Mouse (Mus musculus) MEL (cell line): Measurements from ENCODE around the gene Myd88.

Source experiments
- CTCF ChIP-seq, 3 experiments: IDR thresholded peaks in 2 of 3; conservative IDR thresholded peaks in 1 of 3; 2 replicates each; pipeline ENCODE4 v1.5.1; 2011 to 2012; ENCODE audit warnings: low read length in 3 of 3, low read depth in 2 of 3, mild to moderate bottlenecking in 2 of 3, improper control_type of control experiment in 1 of 3, inconsistent platforms in 1 of 3, mixed read lengths in 1 of 3, moderate library complexity in 1 of 3; ENCODE audit not compliant: control insufficient read depth in 1 of 3, insufficient read depth in 1 of 3, poor library complexity in 1 of 3, severe bottlenecking in 1 of 3
- RAD21 ChIP-seq: IDR thresholded peaks from 2 replicates; pipeline ENCODE4 v1.6.1; 2011; ENCODE audit warnings: mild to moderate bottlenecking, low read depth, low read length, improper control_type of control experiment
- SMC3 ChIP-seq: IDR thresholded peaks from 2 replicates; pipeline ENCODE4 v1.6.1; 2011; ENCODE audit warnings: low read depth, low read length, improper control_type of control experiment
- ZC3H11A ChIP-seq: IDR thresholded peaks from 2 replicates; pipeline ENCODE4 v1.6.1; 2012; ENCODE audit warnings: low read depth, mild to moderate bottlenecking, inconsistent platforms, low read length, improper control_type of control experiment

DNA sequence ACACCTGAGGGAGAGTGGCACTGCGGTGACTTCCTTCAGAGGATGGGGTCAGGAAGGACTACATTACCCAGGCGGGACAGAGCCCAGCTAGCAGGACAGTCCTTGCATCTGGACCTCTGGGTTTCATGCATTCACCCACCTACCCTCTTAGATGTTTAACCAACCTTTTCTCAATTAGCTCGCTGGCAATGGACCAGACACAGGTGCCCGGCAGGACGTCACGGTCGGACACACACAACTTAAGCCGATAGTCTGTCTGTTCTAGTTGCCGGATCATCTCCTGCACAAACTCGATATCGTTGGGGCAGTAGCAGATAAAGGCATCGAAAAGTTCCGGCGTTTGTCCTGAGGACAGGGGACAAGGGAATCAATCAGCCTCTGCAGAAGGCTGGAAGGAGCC, 3.4 kb downstream of the Myd88 start:
- no peak for TF ChIP-seq SMC3
- no peak for TF ChIP-seq ZC3H11A
- no peak for TF ChIP-seq RAD21
- TF ChIP-seq CTCF (IDR thresholded peaks at IDR 0.05 in 2 of 3, conservative IDR thresholded peaks at IDR 0.05 in 1 of 3; ENCODE audit: control insufficient read depth in 1 of 3, insufficient read depth in 1 of 3, low read depth in 2 of 3, low read length in 3 of 3, poor library complexity in 1 of 3, severe bottlenecking in 1 of 3), result no peak
